Mouse (Mus musculus) hindbrain, embryonic 11.5 days (tissue): ENCODE results near the gene H60c. TPM values are rescaled to one million over a fixed set of nuclear protein-coding genes. Genes with fewer than 3 reads are reported as not detected.

Experiments
- ATAC-seq: fragments of 200-750 bp; cut with Nextera tagmentation; 2 replicates; pipeline ENCODE4 v1.8.0; 2017; ENCODE audit warnings: mild to moderate bottlenecking, moderate TSS enrichment, moderate library complexity; ENCODE audit not compliant: low FRiP score
- DNase-seq: peaks from one replicate; pipeline ENCODE4 v3.0.0-alpha.2; 2015; ENCODE audit warnings: low spot score
- H3K27ac ChIP-seq: fragments of 300-500 bp; sonication (generic); 2 replicates; pipeline ENCODE4 v1.5.1; 2014; ENCODE audit warnings: mild to moderate bottlenecking, low read depth, low read length
- H3K27me3 ChIP-seq: fragments of 300-500 bp; sonication (generic); 2 replicates; pipeline ENCODE4 v1.6.1; 2014; ENCODE audit warnings: mild to moderate bottlenecking, low read length, moderate library complexity, mixed read lengths; ENCODE audit not compliant: control insufficient read depth, insufficient read depth
- H3K36me3 ChIP-seq: fragments of 300-500 bp; sonication (generic); 2 replicates; pipeline ENCODE4 v1.6.1; 2014; ENCODE audit warnings: mild to moderate bottlenecking, low read length, moderate library complexity, mixed read lengths; ENCODE audit not compliant: control insufficient read depth, insufficient read depth
- H3K4me1 ChIP-seq: fragments of 300-500 bp; sonication (generic); replicated peaks from 2 replicates; pipeline ENCODE4 v1.6.1; 2014; ENCODE audit warnings: low read length, mixed read lengths; ENCODE audit not compliant: control insufficient read depth, insufficient read depth
- H3K4me2 ChIP-seq: fragments of 300-500 bp; sonication (generic); replicated peaks from 2 replicates; pipeline ENCODE4 v1.6.1; 2014; ENCODE audit warnings: mild to moderate bottlenecking, low read depth, low read length
- H3K4me3 ChIP-seq: fragments of 300-500 bp; sonication (generic); 2 replicates; pipeline ENCODE4 v1.5.1; 2014; ENCODE audit warnings: low read depth, low read length
- H3K9ac ChIP-seq: fragments of 300-500 bp; sonication (generic); 2 replicates; pipeline ENCODE4 v1.6.1; 2014; ENCODE audit warnings: low read depth, low read length
- H3K9me3 ChIP-seq: fragments of 300-500 bp; sonication (generic); 2 replicates; pipeline ENCODE4 v1.6.1; 2016; ENCODE audit warnings: low read length; ENCODE audit not compliant: control insufficient read depth
- WGBS: fragments of 180-500 bp; shearing (Covaris S2); extraction: QIAGEN DNeasy Blood & Tissue Kit; methylation state at CpG from one replicate; pipeline ENCODE4 v1.1.7; 2014; 5-methylcytosine and 5-hydroxymethylcytosine counted together
- polyA plus RNA-seq: library from polyadenylated mRNA; unstranded; fragments of >200 nt; fragmentation: Nextera tagmentation; extraction: Ambion mirVana; gene quantifications from 2 replicates; pipeline ENCODE4 v1.2.1, GENCODE M21; 2014

The H60c gene
- not detected in 2 replicates for polyA plus RNA-seq

DNA sequence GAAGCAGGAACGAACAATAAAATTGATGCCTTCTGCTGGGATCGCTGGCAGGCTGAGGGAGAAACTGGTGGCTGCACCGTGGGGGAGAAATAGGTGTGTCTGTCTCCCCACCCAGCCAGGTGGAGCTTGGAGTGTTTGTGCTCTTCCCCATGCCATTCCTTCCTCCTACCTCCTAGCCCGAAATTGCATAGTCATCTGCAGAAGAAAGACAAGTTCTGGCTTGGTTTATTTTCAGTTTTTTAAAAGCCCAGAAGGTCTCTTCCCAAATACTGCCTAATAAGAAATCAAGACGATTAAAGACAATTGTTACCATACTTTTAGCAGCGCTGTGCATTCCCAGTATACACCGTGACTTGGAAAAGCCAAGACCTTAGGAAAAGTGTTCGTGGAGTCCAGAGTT lies at the start of gene H60c:
Gene H60c (minus strand): TSS at position 101 of the 400 bp plus-strand sequence.
- Histone ChIP-seq H3K27me3 (no peaks in the 10 kb centered on the region), H3K9ac (no peak within 1 kb of the TSS), H3K9me3 (no peaks in the 10 kb centered on the region), H3K4me3 (no peak within 1 kb of the TSS), H3K36me3 (no peaks in the 10 kb centered on the region), H3K4me2 (no peak within 1 kb of the TSS), H3K4me1 (no peaks in the 10 kb centered on the region), H3K27ac (no peak within 1 kb of the TSS)
- DNase-seq = no peak
- 80% methylated on average over 8 of the region's 8 CpGs for WGBS
- no peak for ATAC-seq

DNA sequence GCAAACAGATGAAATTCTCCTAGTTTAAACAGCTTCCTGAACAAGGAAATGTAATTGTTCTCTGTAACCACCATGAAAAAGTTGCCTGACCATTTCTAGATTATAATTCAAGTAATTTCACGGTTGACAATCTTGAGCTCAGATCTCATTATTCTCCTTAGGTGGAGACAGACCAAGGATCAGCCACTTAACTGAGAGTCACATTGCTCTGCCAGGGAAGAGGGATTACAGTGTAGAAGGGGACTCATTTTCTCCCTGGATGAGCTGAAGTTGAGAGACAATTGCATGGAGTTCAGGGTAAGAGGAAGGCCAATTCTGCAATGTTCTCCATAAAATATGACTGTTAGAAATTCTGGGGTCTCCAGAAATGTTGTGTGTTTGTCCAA lies 41.2 kb upstream of the H60c start:
- Histone ChIP-seq H3K36me3 (no peaks in the 10 kb centered on the region), H3K27ac (no peak overlapping the region), H3K4me3 (no peak overlapping the region), H3K9ac (no peak overlapping the region), H3K4me2 (no peak overlapping the region), H3K4me1 (no peaks in the 10 kb centered on the region), H3K9me3 (no peaks in the 10 kb centered on the region), H3K27me3 (no peaks in the 10 kb centered on the region)
- WGBS = 84% methylated on average over 1 of the region's 1 CpGs
- ATAC-seq (no peak), DNase-seq (no peak)

DNA sequence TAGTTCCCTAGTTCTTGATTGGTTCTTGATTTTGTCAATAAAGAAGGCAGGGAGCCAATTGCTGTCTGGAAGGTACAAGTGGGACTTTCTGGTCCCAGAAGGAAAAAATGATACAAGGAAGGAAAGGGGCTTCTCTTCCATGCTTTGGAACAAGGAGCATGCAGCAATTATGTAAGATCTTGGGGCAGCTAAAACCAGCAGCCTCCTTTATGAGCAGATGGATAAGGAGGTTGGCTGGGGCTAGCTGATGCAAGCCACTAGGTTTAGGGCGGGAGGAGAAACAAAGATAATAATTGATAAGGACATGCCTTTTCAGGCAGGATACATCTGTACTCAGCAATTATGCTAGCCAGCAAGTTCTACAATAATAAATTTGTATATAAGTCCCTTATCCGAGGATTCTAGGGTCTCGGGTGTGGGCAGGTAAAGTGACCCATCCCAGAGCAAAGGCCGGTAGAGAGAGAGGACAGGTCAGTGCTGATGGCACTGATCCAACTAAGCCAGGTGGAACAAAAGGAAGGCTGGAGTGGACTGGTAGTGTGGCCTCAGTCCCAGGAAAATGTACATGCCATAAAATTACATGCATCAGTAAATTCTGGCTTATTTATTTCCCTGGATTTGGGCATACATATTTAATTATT lies 40.7 kb upstream of the H60c start:
- no peak overlapping the region for H3K9ac ChIP-seq
- H3K9me3 ChIP-seq = no peaks in the 10 kb centered on the region
- no peak overlapping the region for H3K4me3 ChIP-seq
- WGBS = 90% methylated on average over 4 of the region's 4 CpGs
- H3K36me3 ChIP-seq = no peaks in the 10 kb centered on the region
- DNase-seq (no peak), ATAC-seq (no peak)
- no peaks in the 10 kb centered on the region for H3K27me3 ChIP-seq
- H3K4me2 ChIP-seq = no peak overlapping the region
- no peak overlapping the region for H3K27ac ChIP-seq
- H3K4me1 ChIP-seq = no peaks in the 10 kb centered on the region

GRCm38 (mm10) chr10:3307752-3308151 lies 40.2 kb upstream of the H60c start:
- Histone ChIP-seq H3K4me3 (no peak overlapping the region), H3K27me3 (no peaks in the 10 kb centered on the region), H3K4me1 (no peaks in the 10 kb centered on the region), H3K9ac (no peak overlapping the region), H3K27ac (no peak overlapping the region), H3K9me3 (no peaks in the 10 kb centered on the region), H3K36me3 (no peaks in the 10 kb centered on the region), H3K4me2 (no peak overlapping the region)
- no peak for DNase-seq
- ATAC-seq = no peak
- 74% methylated on average over 2 of the region's 2 CpGs for WGBS

DNA sequence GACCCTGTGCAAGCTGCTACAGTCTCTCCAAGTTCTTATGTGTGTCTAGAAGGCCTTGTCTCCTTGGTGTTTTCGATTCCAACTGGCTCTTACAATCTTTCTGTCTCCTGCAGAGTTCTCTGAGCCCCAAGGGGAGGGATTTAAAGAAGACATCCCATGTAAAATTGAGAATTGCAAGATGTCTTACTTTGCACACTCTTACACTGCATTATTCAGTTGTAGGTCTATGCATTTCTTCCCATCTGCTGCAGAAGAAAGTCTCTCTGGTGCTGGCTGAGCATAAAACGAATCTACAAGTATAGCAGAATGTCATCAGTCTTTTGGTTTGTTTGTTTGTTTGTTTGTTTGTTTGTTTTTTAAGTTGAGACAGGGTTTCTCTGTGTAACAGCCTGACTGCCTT lies 26.4 kb upstream of the H60c start:
- WGBS = 66% methylated on average over 2 of the region's 2 CpGs

DNA sequence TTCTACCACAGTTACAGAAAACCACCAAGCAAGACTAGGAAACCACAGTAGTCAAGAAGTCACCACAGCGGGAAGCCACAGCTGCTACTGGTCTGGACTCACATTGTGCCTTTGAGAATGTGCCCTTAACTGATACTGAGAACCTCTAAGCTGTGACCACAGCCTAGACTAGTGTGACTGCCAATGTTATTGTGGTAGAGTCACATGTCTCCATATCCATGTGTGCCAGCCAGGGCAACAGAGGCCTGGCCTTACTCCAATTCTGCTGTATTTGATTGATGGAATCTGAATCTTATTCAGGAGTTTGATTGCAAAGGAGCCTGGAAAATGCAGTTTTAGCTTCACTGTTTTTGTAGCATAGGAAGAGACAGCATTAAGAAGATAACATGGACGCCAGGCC lies 13.5 kb upstream of the H60c start:
- no peak overlapping the region for H3K27ac ChIP-seq
- no peaks in the 10 kb centered on the region for H3K4me1 ChIP-seq
- H3K4me3 ChIP-seq = no peak overlapping the region
- DNase-seq (no peak), ATAC-seq (no peak)
- H3K9ac ChIP-seq = no peak overlapping the region
- no peak overlapping the region for H3K4me2 ChIP-seq
- 89% methylated on average over 2 of the region's 2 CpGs for WGBS
- no peaks in the 10 kb centered on the region for H3K36me3 ChIP-seq
- H3K27me3 ChIP-seq = no peaks in the 10 kb centered on the region
- H3K9me3 ChIP-seq = no peaks in the 10 kb centered on the region

More for the DNA sequence above, 26.4 kb upstream of the H60c start:
- Histone ChIP-seq H3K36me3 (no peaks in the 10 kb centered on the region), H3K4me3 (no peak overlapping the region), H3K27me3 (no peaks in the 10 kb centered on the region), H3K4me1 (no peaks in the 10 kb centered on the region), H3K9me3 (no peaks in the 10 kb centered on the region), H3K27ac (no peak overlapping the region), H3K4me2 (no peak overlapping the region), H3K9ac (no peak overlapping the region)
- DNase-seq (no peak), ATAC-seq (no peak)

GRCm38 (mm10) chr10:3274065-3274464 lies 6.5 kb upstream of the H60c start:
- Histone ChIP-seq H3K9me3 (no peaks in the 10 kb centered on the region), H3K4me2 (no peak overlapping the region), H3K4me1 (no peaks in the 10 kb centered on the region), H3K27me3 (no peaks in the 10 kb centered on the region), H3K36me3 (no peaks in the 10 kb centered on the region), H3K9ac (no peak overlapping the region), H3K27ac (no peak overlapping the region), H3K4me3 (no peak overlapping the region)
- no peak for ATAC-seq
- 80% methylated on average over 3 of the region's 3 CpGs for WGBS
- no peak for DNase-seq

DNA sequence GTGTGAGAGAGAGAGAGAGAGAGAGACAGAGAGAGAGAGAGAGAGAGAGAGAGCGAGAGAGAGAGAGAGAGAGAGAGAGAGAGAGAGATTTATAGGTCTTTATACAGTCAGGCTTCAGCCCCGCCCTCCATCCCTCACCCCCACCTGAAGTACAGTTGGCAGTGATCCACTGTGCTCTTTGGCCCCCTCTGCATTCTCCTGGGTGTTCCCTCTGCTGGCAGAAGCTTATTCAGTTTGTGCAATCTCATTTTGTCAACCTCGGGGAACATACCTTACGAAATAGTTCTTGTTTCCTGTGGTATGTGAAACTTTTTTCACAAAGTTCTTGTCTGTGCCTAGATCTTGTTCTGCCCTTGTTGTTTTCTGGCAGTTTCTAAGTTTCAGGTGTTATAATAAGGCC lies 3.5 kb upstream of the H60c start:
- Histone ChIP-seq H3K9me3 (no peaks in the 10 kb centered on the region), H3K9ac (no peak overlapping the region), H3K36me3 (no peaks in the 10 kb centered on the region), H3K4me3 (no peak overlapping the region), H3K4me1 (no peaks in the 10 kb centered on the region), H3K4me2 (no peak overlapping the region), H3K27ac (no peak overlapping the region), H3K27me3 (no peaks in the 10 kb centered on the region)
- no peak for DNase-seq
- 79% methylated on average over 3 of the region's 4 CpGs for WGBS
- ATAC-seq = no peak

- DNase-seq (no peak), ATAC-seq (no peak)
- Histone ChIP-seq H3K36me3 (no peaks in the 10 kb centered on the region), H3K27me3 (no peaks in the 10 kb centered on the region), H3K4me2 (no peak overlapping the region), H3K4me3 (no peak overlapping the region), H3K9me3 (no peaks in the 10 kb centered on the region), H3K27ac (no peak overlapping the region), H3K4me1 (no peaks in the 10 kb centered on the region), H3K9ac (no peak overlapping the region)
- WGBS = 69% methylated on average over 2 of the region's 2 CpGs
Observed at GRCm38 (mm10) chr10:3266729-3267128, 842 bp downstream of the H60c start.
